Mouse (Mus musculus) thymus, postnatal 0 days (tissue): Measurements from ENCODE around the gene Zfp418. TPM values are rescaled to one million over a fixed set of nuclear protein-coding genes. Genes with fewer than 3 reads are reported as not detected.
"Not testable (repeated sequence)": the region's sequence is repeated elsewhere in the genome, so short reads cannot be mapped to it uniquely, and the experiment has no call there.

Experiments
- DNase-seq: peaks from one replicate; pipeline ENCODE4 v3.0.0-alpha.2; 2015; ENCODE audit warnings: low spot score
- polyA plus RNA-seq: library from polyadenylated mRNA; unstranded; fragments of >200 nt; fragmentation: Nextera tagmentation; extraction: Ambion mirVana; gene quantifications from 2 replicates; pipeline ENCODE4 v1.2.1, GENCODE M21; 2015

Zfp418 gene
- 1.2 and 1.5 TPM in 2 replicates for polyA plus RNA-seq

GRCm38 (mm10) chr7:7171227-7172147 lies at the start of gene Zfp418:
Gene Zfp418, plus strand, starts transcription at chr7:7171330.
- DNase-seq = peak; percentile 44

GRCm38 (mm10) chr7:7121602-7121980 lies 49.5 kb upstream of the Zfp418 start:
- no peak for DNase-seq

DNA sequence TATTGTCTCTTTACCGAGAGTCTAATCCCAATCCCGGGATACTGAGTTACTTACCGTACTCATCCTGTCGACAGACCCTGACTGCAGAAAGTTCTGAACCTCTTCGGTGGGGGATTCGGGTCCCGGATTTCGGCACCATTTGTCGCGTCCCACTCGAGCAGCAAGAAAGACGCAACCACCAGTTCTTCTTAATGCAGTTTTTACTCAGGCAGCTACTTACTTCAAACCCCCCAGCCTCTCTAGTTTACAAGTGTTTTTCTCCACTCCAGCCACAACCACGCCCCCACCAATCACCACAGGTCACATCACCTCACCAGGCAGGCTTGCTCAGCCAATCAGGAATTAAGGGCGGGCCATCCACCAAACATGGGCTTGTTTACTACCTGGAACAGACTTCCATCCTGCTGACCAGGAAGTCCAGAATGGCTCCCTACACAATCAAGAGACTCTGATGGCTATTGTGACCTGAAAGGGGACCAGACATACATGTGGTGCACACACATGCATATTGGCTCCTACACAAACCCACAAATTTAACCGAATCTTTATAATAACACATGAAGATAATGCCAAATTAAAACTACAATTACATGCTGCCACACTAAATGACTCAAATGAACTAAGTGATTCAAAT lies 40.5 kb upstream of the Zfp418 start:
- not testable (repeated sequence) for DNase-seq

GRCm38 (mm10) chr7:7132751-7133150 lies 38.4 kb upstream of the Zfp418 start:
- no peak for DNase-seq

GRCm38 (mm10) chr7:7136379-7136866 lies 34.7 kb upstream of the Zfp418 start, which contains the start of gene Zfp773:
Gene Zfp773, minus strand, starts transcription at chr7:7136755.
- DNase-seq = peak; percentile 50

GRCm38 (mm10) chr7:7144215-7144614 lies 26.9 kb upstream of the Zfp418 start:
- no peak for DNase-seq

DNA sequence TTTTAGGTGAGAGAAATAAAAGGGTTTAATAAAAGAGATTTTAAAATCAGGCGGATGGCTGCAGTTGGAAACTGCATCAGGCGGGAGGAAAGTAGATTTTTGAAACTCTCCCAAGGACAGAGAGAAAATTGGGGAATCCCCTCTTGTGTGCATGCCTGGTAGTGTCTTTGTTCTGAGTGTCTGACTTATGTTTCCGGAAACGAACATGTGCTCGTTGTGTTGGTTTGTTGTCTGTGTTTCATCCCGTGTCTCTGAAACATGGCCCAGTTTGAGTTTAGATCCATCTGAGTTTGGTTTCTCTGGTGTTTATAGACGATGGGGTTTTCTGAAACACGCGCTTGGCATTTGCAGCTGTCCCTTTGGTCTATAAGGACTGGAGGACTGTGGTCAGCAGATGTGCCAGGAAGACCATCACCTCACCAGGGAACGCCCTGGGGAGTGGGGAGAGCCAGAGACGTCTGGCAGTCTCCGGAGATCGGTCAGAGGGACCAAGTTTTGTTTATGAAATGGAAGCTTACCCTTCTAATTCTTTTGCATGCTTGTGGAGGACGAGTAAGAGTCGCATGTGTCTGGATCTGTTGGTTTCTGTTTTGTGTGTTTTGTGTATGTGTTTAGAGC lies 25.0 kb upstream of the Zfp418 start:
- DNase-seq = no peak

DNA sequence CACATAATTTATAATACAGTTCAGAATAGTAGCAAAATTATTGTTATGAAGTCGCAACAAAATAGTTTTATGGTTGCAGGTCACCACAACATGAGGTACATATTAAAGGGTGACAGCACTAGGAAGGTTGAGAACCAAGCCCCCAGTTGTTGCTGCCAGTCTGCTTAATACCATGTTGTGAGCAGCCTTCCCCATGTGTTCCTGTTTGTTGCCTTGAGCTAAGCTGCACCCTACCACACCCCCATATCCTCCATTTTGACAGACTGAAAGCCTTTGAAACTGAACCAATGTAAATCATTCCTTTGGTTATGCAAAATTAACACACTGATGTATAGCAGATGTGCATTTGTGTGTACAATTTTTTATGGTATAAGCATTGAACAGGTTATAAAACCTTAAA lies 14.8 kb downstream of the Zfp418 start:
- DNase-seq = no peak

DNA sequence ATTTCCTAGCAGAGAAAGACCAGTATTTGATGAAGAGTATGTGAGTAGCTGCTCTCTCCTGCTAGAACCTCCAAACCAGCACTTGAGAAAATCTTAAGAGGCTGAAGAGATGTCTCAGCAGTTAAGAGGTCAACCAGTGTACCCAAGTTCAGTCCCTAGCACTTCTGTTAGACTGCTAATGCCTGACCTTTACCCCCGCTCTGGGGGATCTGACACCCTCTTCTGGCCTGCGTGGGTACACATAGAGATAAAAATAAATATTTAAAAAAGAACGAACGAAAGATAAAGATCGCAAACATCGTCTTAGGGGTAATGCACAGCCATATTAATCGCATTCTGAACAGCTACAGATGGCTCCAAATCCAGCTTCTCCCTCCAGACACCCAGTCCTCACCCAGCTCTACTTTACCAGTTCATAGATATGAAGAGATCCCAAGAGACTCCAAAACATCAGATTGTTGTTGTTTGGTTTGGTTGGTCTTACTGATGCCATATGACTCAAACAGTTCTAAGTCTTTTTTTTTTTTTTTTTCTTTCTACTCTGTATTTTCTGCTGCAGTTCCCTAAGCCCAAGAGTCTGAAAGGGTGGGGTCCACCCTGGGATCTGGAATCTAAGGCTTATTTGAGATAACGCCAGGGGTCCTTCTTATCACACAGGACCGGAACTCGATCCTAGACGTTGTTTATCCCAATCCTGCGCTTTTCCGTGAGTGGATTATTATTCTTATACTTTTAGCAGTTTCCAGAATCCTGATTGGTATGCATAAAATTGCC lies 16.5 kb downstream of the Zfp418 start:
- DNase-seq = no peak

GRCm38 (mm10) chr7:7188191-7188942 lies 17.2 kb downstream of the Zfp418 start:
- peak; percentile 62 for DNase-seq

DNA sequence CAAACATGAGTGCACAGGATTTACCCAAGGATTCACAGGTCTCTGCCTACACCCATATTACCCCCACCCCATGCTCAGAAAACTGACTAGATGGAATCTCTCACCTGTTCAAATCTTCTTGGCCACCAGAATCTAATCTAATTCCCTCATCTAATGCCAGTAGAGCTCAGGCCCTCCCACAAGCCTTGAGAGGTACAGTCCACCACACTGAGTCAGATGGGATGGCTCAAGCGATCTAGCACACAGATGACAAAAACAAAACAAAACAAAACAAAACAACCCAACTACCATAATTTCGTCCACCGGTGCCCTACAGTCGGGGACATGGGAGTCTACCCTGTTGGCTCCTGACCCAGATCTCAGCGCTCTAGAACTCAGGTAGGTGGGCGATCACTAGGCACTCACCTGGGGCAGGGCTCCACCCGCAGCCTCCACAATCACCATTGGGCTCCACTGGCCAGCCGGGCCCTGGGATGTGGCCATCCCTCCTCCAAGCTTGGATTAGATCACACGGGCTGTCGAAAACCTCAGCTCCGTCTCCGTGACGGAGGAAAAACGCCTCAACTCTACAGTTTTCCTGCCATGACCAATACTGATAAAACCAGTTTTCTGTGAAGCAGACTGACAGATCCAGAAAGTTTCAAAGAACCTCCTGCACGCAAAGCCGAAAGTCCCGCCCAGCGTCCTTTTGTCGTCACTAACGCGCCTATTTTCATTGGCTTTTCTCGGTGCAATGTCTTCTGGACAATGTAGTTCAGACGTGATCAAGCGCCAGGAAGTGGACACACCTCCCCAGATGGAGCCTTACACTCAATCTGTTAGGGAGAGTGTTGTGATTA lies 38.4 kb downstream of the Zfp418 start, which contains the start of gene Zfp772:
Zfp772 (minus strand) TSS at position 686 of the 839 bp plus-strand sequence.
- peak; percentile 30 for DNase-seq

Other genes starting within 250 kb of the Zfp418 start
- not detected in 2 replicates for gene Aurkc, start 176.0 kb upstream of the Zfp418 start, polyA plus RNA-seq
- 13.8 and 17.3 TPM in 2 replicates for gene Zfp954, start 49.8 kb upstream of the Zfp418 start, polyA plus RNA-seq
- 2.3 TPM in 2 replicates for gene Zfp773, start 34.6 kb upstream of the Zfp418 start, polyA plus RNA-seq
- 3.9 and 4.0 TPM in 2 replicates for gene Zfp772, start 38.7 kb downstream of the Zfp418 start, polyA plus RNA-seq
- gene Vmn2r29, start 76.0 kb downstream of the Zfp418 start, polyA plus RNA-seq = 0.13 TPM in 1 of 2 replicates, not detected in the other
- 0.41 and 0.85 TPM in 2 replicates for gene Gm45844, start 107.0 kb downstream of the Zfp418 start, polyA plus RNA-seq
- 39.0 and 42.6 TPM in 2 replicates for gene Clcn4, start 129.5 kb downstream of the Zfp418 start, polyA plus RNA-seq
- gene Vmn2r30, start 166.3 kb downstream of the Zfp418 start, polyA plus RNA-seq = not detected in 2 replicates
- gene Gm45783, start 203.2 kb downstream of the Zfp418 start, polyA plus RNA-seq = not detected in 2 replicates
- gene Vmn2r31, start 228.4 kb downstream of the Zfp418 start, polyA plus RNA-seq = not detected in 2 replicates